Mouse (Mus musculus) urinary bladder, postnatal 4 days (tissue): Measurements from ENCODE around the gene Gm49373.
A peak's percentile ranks its signal among the peaks of the same experiment; 100 is the strongest.

ENCODE experiments used
- DNase-seq, 2 experiments: peaks; one replicate each; pipeline ENCODE4 v3.0.0; 2021 to 2022; ENCODE audit warnings: low spot score in 2 of 2

Gm49373 gene

DNA sequence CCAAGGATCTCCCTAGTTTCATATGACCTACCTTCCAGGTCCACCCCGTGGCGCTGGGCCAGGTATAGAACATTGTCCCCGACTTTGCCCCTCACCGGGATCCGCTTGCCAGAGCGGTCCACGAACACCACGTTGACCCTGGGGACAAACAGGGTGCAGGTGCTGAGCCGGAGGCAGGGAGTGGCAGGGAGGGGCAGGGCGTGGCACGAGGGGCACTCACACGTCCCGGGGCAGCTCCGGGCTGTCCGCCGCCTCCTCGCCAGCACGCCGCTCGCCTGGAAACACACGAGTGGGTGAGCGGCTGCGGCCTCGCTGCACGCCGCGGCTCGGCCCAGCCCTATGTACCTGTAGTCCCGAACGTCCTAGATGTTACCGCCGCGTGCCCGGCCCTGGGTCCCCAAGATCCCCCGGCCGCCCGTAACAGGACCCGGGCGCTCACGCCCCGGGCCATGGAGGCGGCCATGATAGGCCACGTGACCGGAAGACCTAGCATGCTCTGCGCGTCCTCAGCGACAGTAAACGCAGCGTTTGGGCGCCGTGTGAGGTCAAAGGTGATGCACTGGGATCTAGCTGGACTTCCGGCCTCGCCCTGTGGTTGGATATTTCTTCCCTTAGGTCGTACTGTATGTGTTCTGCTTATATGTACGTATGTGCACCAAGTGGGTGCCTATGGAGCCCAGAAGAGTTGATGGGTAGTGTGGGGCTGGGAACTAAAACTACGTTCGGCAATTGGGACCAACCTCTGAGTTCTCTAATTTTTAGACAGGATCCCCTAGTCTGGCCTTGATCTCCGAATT lies at the start of gene Gm49373, which contains the start of gene Fdx1l:
Gene Gm49373 (minus strand): TSS at position 53 of the 797 bp plus-strand sequence.
Gene Fdx1l (minus strand): TSS at position 571 of the 797 bp plus-strand sequence.
- DNase-seq = peak; percentile 82 to 87

DNA sequence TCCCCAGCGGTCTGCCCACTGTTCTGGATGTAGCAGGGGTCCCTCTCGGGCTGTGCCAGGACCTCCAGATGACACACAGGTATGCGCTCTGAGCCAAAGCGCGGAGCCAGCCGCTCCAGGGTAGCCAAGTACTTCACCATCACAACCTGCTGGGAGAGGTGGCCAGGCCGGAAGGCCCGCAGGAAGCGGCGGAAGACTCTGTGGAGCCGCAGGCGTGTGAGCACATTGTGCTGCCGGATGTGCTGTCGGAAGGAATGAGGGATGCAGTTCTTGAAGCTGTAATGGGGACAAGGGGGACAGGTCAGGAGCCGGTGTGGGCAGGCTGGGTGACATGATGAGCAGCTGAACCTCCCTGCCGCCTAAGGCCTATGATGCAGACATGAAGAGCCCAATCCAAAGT lies 48.6 kb upstream of the Gm49373 start:
- DNase-seq = no peak

DNA sequence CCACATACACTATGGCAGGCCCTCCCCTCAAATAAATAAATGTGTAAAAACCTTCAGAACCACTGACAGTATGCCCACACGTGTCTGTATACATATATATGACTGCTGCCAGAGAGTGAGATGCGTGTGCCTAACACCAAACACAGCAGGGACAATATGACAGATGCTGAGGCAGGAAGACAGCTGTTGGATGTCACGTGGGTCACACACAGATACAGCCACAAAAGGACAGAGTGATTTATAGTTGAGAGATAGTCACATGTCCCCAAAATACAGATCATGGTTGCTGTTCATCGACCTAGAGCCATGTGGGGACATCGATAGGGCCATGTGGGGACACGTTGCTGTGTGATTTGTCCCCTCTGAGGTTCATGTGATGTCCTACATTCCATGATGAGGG lies 44.2 kb upstream of the Gm49373 start:
- no peak for DNase-seq

DNA sequence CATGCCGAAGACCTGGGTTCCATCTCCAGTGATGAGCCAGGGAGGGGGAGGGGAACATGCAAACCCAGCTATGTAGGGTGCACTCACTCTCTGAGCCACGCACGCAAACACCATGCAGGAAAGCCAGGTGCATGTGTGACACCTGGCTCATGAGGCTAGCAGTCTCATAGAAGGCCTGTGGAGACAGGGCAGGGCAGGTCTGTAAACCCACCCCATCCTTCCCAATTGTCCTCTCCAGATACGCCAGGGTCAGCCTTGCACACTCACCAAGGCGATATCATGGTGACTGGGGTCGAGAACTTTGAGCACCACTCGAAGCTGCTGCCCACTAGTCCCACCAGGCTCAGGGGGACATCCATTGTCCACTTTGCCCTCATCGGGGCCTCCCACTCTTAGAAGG lies 42.2 kb upstream of the Gm49373 start:
- no peak for DNase-seq

DNA sequence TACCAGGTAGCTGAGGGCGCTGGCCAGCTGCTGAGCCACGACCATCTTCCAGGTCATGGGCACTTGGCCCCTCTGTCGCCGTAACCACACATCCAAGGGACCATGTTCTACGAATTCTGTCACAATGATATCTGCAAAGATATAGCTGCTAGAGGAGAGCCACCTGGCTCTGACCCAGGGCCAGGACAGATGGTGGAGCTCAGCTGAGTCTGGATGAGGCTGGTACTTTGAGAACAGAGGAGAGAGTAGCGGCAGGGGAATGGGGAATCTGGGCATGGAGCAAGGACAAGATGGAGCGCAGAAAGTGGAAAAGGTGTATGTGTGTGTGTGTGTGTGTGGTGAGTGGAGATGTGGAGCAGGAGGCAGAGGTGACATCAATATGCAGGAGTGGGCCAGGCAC lies 41.3 kb upstream of the Gm49373 start:
- DNase-seq = no peak

DNA sequence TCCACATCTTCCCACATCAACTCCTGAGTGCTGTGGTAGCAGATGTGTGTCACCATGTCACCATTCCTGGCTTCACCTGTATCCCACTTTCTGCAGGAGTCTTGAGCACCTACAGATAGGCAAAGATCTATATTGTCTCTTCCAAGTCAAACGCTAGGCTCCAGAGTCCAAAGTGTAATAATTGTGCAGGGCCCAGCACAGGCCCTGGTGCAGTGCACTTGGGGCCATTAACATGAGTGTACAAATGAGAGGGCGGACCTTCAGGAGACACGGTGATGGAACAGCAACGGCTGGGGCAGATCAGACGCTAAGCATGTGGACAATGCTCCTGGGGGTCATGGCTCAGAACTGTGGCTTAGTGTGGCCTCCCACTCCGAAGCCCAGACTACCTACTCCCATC lies 40.9 kb upstream of the Gm49373 start:
- DNase-seq = no peak

DNA sequence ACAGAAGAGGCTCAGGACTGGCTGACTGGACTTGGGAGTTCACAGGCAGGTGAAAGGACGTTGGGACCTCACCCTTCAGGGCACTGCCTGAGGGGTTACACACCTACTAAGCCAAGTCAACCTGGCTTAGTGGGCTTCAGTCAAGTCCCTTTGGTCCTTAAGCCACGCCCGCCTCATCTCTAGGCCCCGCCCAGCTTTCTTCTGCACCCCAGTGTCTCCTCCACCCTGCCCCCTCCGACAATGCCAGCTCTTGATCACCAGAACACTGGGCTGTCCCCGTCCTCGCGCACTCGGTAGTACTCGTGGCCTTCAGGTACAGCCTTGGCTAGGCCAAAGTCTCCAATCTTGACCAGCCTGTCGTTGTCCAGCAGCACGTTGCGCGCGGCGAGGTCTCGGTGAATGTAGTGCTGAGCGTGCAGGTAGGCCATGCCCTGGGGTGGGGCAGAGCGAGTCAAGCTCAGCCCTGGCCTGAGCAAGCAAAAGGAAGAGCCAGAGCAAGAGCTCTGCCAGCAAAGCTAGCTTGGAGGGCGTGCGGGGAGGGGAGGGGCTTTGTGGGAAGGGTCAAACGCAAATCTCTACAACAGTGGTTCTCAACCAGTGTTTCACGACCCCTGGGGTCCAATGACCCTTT lies 34.8 kb upstream of the Gm49373 start:
- DNase-seq = no peak

DNA sequence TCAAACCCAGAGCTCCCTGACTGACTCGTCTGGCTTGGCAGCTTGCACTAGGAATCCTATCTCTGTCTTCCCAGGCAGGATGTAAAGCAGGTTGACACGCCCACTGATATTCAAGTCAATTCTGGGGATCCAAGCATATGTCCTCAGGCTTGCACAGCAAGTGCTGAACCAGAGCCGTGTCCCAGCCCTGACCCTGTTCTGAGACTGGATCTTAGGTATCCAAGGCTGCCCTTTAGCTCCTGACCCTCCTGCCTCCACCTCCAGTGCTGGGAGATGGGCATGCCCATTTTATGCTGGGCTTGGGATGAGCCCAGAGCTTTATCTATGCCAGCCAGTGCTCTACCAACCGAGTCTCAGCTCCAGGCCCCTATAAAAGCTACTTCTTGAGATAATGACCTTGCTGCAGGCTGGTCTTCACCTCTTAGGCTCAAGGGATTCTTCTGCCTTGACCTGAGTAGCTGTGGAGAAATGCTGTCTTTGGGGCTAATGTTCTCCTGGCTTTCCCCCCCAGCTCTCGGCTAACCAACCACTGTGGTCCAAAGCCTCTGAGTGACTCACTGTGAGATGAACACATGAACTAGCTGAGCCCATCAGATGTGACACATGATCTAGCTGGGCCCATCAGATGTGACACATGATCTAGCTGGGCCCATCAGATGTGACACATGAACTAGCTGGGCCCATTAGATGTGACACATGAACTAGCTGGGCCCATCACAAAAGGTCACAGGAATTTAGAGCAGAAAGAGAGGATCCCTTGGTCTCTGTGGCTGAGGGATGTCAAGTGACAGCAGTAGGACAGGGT lies 33.1 kb upstream of the Gm49373 start:
- DNase-seq = no peak

DNA sequence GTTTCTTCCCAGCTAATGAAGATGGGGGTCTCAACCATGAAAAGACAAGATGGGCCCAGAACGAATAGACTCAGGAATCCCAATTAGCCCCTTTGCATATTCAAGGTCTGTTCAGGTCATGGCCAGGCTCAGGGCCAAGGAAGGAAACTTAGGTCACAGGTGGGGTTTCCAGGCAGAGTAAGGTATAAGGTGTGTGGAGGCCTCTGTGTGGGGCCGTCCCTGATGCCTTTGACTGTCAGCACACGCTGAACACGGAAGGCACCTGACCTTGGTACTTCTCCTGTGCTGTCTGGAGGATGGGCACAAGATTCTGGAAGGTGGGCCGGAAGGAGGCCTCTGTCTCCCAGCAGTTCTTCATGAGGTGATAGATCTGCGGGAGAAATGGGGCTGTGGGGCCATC lies 31.9 kb upstream of the Gm49373 start:
- no peak for DNase-seq

DNA sequence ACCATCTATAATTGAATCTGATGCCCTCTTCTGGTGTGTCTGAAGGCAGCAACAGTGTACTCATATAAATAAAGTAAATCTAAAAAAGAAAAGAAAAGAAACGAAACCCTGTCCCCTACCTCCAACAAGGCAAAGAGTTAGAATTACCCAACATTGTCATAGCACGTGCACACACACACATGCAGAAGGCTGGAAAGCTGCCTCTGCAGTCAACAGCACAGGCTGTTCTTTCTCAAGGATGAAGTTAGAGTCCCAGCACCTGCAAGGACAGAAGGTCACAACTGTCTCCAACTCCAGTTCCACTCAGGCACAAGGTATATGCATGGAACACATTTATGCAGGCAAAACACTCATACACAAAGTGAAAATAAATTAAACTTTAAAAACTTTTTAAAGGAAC lies 29.2 kb upstream of the Gm49373 start:
- DNase-seq = no peak

DNA sequence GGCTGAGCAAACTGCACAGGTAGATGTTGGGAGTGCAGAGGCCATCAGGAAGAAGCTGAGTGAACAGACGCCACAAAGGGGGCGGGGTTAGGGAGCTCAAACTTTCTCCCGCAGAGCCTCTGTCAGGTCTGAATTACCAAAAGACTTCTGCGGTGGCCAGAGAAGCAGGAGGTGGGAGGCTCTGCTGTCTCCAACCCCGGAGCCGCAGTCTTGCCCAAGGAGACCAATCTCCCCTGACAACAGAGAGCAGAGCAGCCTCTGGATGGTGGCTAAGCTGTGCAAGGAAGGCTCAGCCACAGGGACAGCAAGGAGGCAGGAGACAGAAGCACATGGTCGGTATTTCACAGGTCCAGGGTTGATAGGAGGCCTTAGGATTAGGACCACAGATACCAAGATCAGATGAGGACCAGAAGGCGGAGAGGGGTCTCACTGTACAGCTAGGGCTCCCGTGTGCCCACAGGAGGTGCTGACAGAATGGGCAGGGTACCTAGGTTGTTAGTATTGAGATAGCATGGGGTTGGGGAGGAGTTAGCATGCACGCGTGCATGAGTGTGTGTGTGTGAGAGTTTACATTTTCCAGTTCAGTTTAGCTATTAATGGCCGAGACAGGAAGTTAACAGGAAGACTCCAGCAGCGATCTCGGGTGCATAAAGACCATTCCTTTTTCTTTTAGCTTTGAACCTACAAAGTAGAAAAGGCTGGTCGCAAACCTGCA lies 27.7 kb upstream of the Gm49373 start:
- no peak for DNase-seq

DNA sequence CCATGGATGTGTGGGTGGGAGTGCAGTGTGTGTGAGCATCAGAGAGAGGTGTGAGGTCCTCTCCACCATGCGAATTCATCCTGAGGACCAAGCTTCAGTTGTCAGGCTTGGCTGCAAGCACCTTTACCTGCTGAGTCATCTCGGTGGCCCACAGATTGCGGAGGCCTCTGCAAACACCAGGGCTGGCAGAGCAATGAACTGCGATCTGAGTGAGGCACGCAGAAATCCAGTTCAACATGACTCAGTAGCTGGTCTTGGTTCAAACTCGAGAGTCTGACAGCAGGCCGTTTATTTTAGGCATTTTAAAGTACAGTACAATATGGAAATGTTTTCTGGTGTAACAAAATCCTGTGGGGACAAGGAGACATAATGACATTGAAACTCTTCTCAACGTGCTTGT lies 24.9 kb upstream of the Gm49373 start:
- no peak for DNase-seq

DNA sequence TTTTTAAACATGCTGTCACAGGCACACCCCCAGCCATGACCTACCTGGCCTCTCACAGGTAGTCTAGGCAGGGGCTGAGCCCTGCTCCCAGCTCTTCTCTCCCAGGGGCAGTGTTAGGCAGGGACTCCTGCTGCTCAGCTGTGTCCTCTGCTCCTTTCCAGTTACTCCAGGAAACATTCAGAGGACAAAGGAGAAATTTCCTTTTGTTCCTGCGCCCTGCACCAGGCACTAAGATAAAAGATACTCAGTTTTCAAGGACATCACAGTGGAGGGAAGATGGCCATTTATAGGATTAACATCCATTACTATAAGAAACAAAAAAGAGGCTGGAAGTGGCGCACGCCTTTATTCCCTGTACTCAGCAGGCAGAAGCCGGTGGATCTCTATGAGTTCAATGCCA lies 23.1 kb upstream of the Gm49373 start:
- no peak for DNase-seq

DNA sequence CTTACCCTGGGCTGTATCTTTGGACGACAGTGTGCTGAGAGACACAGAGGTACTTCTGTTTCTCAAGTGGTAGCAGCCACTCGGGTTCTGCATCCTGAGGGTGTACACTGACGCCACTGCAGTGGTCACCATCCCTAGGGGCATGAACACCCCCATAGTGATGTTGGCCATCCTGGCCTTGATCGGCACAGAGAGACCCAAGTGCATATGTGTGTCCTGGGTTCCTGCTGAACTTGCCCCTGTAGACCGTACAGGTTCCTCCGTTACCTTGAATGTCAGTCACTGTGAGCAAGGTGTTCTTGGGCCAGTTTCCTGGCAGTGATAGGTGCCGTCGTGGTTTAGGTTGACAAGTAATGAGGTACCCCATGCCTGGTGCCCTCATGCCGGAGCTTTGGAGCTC lies 20.5 kb upstream of the Gm49373 start:
- no peak for DNase-seq

DNA sequence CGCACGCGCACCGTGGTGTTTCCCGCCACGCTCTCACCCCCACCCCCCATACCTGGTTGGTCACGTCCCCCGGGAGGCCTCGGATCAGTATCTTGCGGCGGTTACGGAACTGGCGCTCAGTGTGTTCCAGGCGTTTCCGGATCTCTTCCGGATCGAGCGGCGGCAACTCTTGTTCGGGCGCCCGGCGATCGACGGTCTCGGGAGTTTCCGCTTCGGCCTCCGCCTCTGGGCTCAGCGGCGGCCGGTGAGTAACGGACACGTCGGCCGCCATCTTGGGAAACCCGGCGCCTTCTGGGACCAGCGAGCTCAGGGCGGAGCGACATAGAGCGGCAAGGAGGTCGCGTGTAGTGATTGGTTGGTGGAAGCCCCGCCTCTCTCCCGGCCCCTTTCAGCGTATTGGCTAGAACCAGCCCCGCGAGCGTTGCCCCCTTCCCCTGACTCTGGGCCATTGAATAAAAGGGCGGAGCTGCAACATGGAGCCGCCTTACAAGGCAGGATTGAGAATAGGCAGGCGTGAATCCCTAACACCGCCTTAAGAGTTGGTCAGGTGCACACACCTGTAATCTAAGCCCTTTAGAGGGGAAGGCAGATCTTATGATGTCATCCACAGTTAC lies 18.9 kb upstream of the Gm49373 start, which contains the start of the genes Gm38431 and Raver1:
Gene Gm38431 (minus strand): TSS at position 291 of the 614 bp plus-strand sequence.
Gene Raver1 (minus strand): TSS at position 302 of the 614 bp plus-strand sequence.
- DNase-seq = peak; percentile 97 to 98

DNA sequence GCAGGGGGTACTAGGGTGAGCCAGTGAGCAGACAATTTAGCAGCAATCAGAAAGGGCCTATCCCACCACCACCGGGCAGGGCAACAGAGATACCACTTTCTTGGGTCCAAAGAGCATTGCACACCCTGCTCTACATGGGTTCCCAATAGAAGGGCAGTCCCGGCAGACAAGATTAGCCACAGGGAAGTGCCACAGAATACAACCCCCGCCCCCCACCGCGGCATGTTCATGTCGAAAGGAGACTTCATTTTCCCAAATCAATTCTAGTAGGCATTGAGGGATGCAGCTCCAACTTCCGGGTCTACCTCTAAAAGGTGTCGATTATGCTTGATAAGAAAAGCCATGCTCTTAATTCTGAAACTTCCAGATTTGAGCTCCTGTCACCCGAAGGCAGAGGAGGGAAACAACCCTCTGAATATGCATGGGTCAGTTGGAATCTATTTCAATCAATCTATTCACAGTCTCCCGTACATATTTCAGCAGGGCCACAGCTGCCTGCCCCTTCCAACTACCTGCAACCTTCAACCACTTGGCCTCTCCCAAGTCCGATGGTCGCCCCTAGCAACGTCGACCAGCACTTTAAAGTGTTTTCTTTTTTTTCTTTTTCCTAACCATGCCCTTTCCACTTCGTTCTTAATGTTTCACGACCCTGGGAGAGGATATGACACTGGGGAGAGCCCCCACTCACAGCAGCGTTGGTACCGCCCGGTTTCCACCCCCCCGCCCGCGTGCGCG lies 18.2 kb upstream of the Gm49373 start:
- DNase-seq = no peak

DNA sequence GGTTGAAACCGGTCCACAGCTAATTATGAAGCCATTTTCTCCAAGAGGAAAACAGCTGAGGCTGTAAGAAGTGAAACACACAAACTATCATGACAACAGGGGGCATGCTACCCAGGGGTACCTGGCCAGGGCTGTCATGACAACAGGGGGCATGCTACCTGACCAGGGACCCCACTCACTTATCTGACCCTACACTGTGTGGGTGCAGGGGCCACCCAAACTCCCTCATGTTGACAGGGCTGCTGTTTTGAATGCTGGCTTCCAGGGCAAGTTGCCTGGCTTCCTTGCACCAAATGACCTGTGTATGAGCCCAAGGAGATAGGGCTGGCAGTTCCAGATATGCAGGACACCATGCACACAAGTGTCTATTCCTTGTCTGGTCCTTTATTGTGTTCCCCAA lies 17.6 kb upstream of the Gm49373 start:
- DNase-seq = no peak

DNA sequence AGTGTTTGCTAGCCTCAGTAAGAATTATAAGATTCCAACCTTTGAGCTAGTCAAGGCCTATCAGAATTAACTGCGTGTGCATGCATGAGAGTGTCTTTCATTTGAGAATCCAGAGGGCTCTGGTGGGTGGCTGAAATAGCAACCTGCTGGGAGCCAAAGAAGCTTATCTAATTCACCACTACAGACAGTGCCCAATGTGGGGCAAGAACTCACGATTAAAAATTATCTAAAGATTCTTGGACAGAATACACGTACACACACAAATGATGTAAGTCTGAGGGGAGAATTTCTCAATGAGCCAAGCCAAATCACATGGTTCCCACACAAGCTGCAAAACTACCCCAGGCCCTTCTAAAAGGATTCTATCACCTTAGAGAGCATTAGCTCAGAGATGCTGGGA lies 10.4 kb upstream of the Gm49373 start:
- no peak for DNase-seq

DNA sequence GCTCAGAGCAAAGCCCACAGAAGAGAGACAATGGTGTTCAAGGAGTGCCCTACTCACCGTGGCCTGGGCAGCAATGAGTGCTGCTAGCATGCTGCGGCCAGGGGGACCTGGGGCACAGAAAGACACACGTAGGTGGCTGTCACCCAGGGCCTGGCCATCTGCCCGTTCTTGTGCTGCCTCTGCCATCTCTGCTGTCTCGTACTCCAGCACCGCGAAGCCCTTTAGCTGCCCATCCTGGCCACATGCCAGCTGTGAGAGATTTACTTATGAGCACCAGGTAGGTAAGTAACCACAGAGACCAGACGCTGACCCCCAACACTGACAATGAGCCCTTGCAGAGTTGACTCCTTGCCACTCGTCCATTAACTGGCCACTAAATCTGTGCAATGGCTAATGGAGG lies 8.2 kb upstream of the Gm49373 start:
- no peak for DNase-seq

DNA sequence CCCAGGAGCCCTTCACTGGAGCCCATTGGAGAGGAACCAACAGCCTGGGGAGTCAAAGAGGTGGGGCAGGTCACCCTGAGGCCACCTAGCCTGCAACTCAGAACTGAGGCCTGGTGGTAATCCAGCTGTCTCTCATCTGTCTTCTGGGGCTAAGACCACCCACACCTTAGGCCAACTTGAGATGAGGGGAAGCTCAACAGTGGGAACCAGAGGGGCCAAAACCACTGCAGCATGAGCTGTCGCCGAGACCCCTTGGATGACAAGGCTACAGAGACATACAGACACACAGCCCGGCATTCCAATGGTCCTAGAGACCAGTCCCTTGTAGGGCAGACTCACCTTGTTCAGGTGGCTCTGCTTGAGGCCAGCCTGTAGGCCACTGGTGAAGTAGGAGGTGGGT lies 2.7 kb upstream of the Gm49373 start:
- no peak for DNase-seq

DNA sequence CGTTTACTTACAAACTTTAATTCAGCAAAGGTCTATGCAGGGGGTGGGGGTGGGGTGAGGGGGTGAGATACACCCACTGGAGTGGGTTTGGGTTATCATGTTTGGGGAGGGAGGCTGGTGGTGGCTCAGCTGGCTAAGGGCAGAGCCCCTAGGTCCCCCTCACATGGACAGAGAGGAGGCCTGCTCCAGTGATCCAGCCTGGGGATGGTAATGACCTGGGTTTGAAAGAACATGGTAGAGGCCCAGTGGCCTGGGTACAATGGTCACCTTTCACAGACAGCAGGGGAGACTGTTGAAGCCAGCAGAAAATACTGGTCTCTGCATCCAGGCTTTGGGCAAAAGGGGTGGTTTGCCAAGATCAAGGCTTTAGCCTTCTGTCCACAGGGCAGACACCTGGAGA lies 1.3 kb upstream of the Gm49373 start:
- DNase-seq = no peak
